Comparison of ENCODE assay signal across 24 mouse cellular contexts in genomic region chr19:32274145-32274544, GRCm38 (mm10).
A peak's percentile ranks its signal among the peaks of the same experiment; 100 is the strongest.
DNase-seq lines count a peak whose midpoint lies in the region; ATAC-seq and TF ChIP-seq lines count a peak whose summit lies in the region.
"Had no signal": no experiment of that assay in that cellular context is flagged by ENCODE, and none has a peak within 500 bp of the region (broad histone marks: within the 10 kb centered on the region; RNA-seq: fewer than 3 reads in every experiment).

No protein-coding gene starts in this region.

- CTCF ChIA-PET in Patski (lab: Charles Lee), result interaction anchor here (0.8 to 1.9 kb wide), 2 partner anchors 13 to 19 kb away, joined by 3 to 6 read pairs; no protein-coding TSS in a partner anchor

- H3K27me3 ChIP-seq in heart, adult 2 months (ENCODE audit: control insufficient read depth, insufficient read depth, low read length), result no peaks in the 10 kb centered on the region
- no peaks in the 10 kb centered on the region for H3K27me3 ChIP-seq in Patski
- H3K27me3 ChIP-seq in intestine, embryonic 16.5 days (replicated peaks; ENCODE audit: control insufficient read depth, insufficient read depth, low read length), result no peaks in the 10 kb centered on the region
- H3K27me3 ChIP-seq: forebrain, embryonic 15.5 days; heart, embryonic 12.5 days; midbrain, embryonic 13.5 days; neural tube, embryonic 13.5 days; stomach, embryonic 15.5 days had no signal

- H3K36me3 ChIP-seq in heart, adult 2 months (ENCODE audit: control insufficient read depth, insufficient read depth, low read length), result peaks cover 2% of the 10 kb centered on the region; the same call in 1 of the 2 replicates
- H3K36me3 ChIP-seq in intestine, embryonic 16.5 days (ENCODE audit: control insufficient read depth, insufficient read depth, low read length), result no peaks in the 10 kb centered on the region
- H3K36me3 ChIP-seq: embryonic facial prominence, embryonic 10.5 days; forebrain, embryonic 15.5 days; heart, embryonic 12.5 days; midbrain, embryonic 13.5 days; neural tube, embryonic 13.5 days; stomach, embryonic 15.5 days had no signal

- 83% methylated on average over 2 of the region's 2 CpGs for WGBS in heart, adult 2 months
- 61% methylated on average over 2 of the region's 2 CpGs for WGBS in intestine, embryonic 16.5 days

- H3K9ac ChIP-seq in heart, adult 2 months (ENCODE audit: low read depth, low read length), result no peak overlapping the region
- no peak overlapping the region for H3K9ac ChIP-seq in intestine, embryonic 16.5 days (ENCODE audit: low read depth, low read length)
- H3K9ac ChIP-seq: forebrain, embryonic 15.5 days; heart, embryonic 12.5 days; midbrain, embryonic 13.5 days; neural tube, embryonic 13.5 days; stomach, embryonic 15.5 days had no signal

- POLR2A ChIA-PET in Patski (lab: Charles Lee), result no interaction called here

- peak overlapping the region; percentile 16; the same call in 1 of the 2 replicates for H3K27ac ChIP-seq in heart, adult 2 months
- H3K27ac ChIP-seq in intestine, embryonic 16.5 days (ENCODE audit: low read length), result no peak overlapping the region
- H3K27ac ChIP-seq: embryonic facial prominence, embryonic 10.5 days; forebrain, embryonic 15.5 days; hindbrain, postnatal 0 days; midbrain, embryonic 13.5 days; neural tube, embryonic 13.5 days; stomach, embryonic 15.5 days had no signal

- ATAC-seq in Patski, result peak; percentile 42
- peak; percentile 67 for ATAC-seq in intestine, embryonic 16.5 days
- ATAC-seq: forebrain, embryonic 15.5 days; hindbrain, postnatal 0 days; midbrain, embryonic 13.5 days had no signal

- DNase-seq in heart, adult 2 months, result no peak
- DNase-seq in heart, postnatal 14 days, result no peak
- DNase-seq in 416B (ENCODE audit: low read depth) (peak; percentile 21), Patski (ENCODE audit: low read depth, low spot score) (no peak)
- no peak for DNase-seq in urinary bladder, postnatal 10 days (ENCODE audit: low spot score)
- no peak for DNase-seq in lung, postnatal 36 days
- no peak for DNase-seq in thymus, postnatal 4 days
- DNase-seq: adrenal gland, postnatal 25 days; cerebellum, adult 9-11 months; gastrocnemius, postnatal 10 days; heart, postnatal 10 days; kidney, adult 8-10 months; kidney, postnatal 36 days; lung, adult 18-20 months; lung, postnatal 10 days; retina, postnatal 1 day had no signal

- no peaks in the 10 kb centered on the region for H3K79me2 ChIP-seq in heart, adult 2 months (replicated peaks; ENCODE audit: control insufficient read depth, insufficient read depth, low read length)

- TF ChIP-seq CTCF in heart, adult 2 months (IDR thresholded peaks at IDR 0.05), result no peak
- TF ChIP-seq CTCF in Patski (IDR thresholded peaks at IDR 0.05), result no peak

- no peak for TF ChIP-seq EP300 in heart, adult 2 months (IDR thresholded peaks at IDR 0.05; ENCODE audit: insufficient read depth, low read depth, low read length)

- TF ChIP-seq POLR2A in heart, adult 2 months (IDR thresholded peaks at IDR 0.05; ENCODE audit: insufficient read depth, low read depth, low read length), result no peak

- peaks cover 15% of the 10 kb centered on the region for H3K4me1 ChIP-seq in heart, adult 2 months (ENCODE audit: control insufficient read depth, insufficient read depth, low read length)
- peaks cover 9% of the 10 kb centered on the region; the same call in 1 of the 2 replicates for H3K4me1 ChIP-seq in intestine, embryonic 16.5 days (ENCODE audit: control insufficient read depth, insufficient read depth, low read length)
- H3K4me1 ChIP-seq: forebrain, embryonic 15.5 days had no signal

- in situ Hi-C loops in Patski (cut with MboI; ENCODE audit: low pct_unique_long_range_greater_than_20kb), result no loop called here

- intact Hi-C loops in heart, adult 2 months (cut with DNase I), result loop anchor here (5.0 kb wide), 1 partner anchor 48 kb away; no protein-coding TSS in a partner anchor
- intact Hi-C loops in heart, postnatal 14 days (cut with DNase I), result no loop called here

- no peak overlapping the region for H3K4me3 ChIP-seq in heart, adult 2 months
- H3K4me3 ChIP-seq in intestine, embryonic 16.5 days (ENCODE audit: low read length), result no peak overlapping the region
- H3K4me3 ChIP-seq: embryonic facial prominence, embryonic 10.5 days; forebrain, embryonic 15.5 days; heart, embryonic 12.5 days; midbrain, embryonic 13.5 days; neural tube, embryonic 13.5 days; stomach, embryonic 15.5 days had no signal

- H3K9me3 ChIP-seq in intestine, embryonic 16.5 days (ENCODE audit: control insufficient read depth, low read length), result no peaks in the 10 kb centered on the region
- H3K9me3 ChIP-seq: embryonic facial prominence, embryonic 10.5 days; forebrain, embryonic 15.5 days; heart, embryonic 12.5 days; midbrain, embryonic 13.5 days; neural tube, embryonic 13.5 days; stomach, embryonic 15.5 days had no signal

- no peak overlapping the region for H3K4me2 ChIP-seq in intestine, embryonic 16.5 days (ENCODE audit: low read depth, low read length)
- H3K4me2 ChIP-seq: forebrain, embryonic 15.5 days; heart, embryonic 12.5 days; midbrain, embryonic 13.5 days; neural tube, embryonic 13.5 days; stomach, embryonic 15.5 days had no signal
